Mouse (Mus musculus) limb, embryonic 13.5 days (tissue): ENCODE data around the gene Rapgef5. TPM values are rescaled to one million over a fixed set of nuclear protein-coding genes. Genes with fewer than 3 reads are reported as not detected.
A peak's percentile ranks its signal among the peaks of the same experiment; 100 is the strongest.

Experiments used
- ATAC-seq: fragments of 200-750 bp; cut with Nextera tagmentation; 2 replicates; pipeline ENCODE4 v1.8.0; 2017; ENCODE audit warnings: low read depth, moderate number of reproducible peaks, moderate TSS enrichment; ENCODE audit not compliant: low FRiP score
- H3K27ac ChIP-seq: fragments of 300-500 bp; sonication (generic); 2 replicates; pipeline ENCODE4 v1.5.1; 2015; ENCODE audit warnings: inconsistent platforms, mild to moderate bottlenecking, moderate library complexity
- H3K27me3 ChIP-seq: fragments of 300-500 bp; sonication (generic); 2 replicates; pipeline ENCODE4 v1.6.1; 2015; ENCODE audit warnings: mild to moderate bottlenecking, inconsistent platforms
- H3K36me3 ChIP-seq: fragments of 300-500 bp; sonication (generic); 2 replicates; pipeline ENCODE4 v1.6.1; 2015; ENCODE audit warnings: inconsistent platforms, mild to moderate bottlenecking, moderate library complexity
- H3K4me1 ChIP-seq: fragments of 300-500 bp; sonication (generic); 2 replicates; pipeline ENCODE4 v1.6.1; 2015; ENCODE audit warnings: inconsistent platforms
- H3K4me2 ChIP-seq: fragments of 300-500 bp; sonication (generic); replicated peaks from 2 replicates; pipeline ENCODE4 v1.6.1; 2015; ENCODE audit warnings: inconsistent platforms, mild to moderate bottlenecking, moderate library complexity
- H3K4me3 ChIP-seq: fragments of 300-500 bp; sonication (generic); 2 replicates; pipeline ENCODE4 v1.5.1; 2015; ENCODE audit warnings: moderate library complexity, mild to moderate bottlenecking, inconsistent platforms
- H3K9ac ChIP-seq: fragments of 300-500 bp; sonication (generic); 2 replicates; pipeline ENCODE4 v1.6.1; 2015; ENCODE audit warnings: mild to moderate bottlenecking, inconsistent platforms
- H3K9me3 ChIP-seq: fragments of 300-500 bp; sonication (generic); 2 replicates; pipeline ENCODE4 v1.6.1; 2016; ENCODE audit warnings: inconsistent platforms
- WGBS: fragments of 180-500 bp; shearing (Covaris S2); methylation state at CpG from one replicate; pipeline ENCODE4 v1.1.7; 2015; 5-methylcytosine and 5-hydroxymethylcytosine counted together
- polyA plus RNA-seq: library from polyadenylated mRNA; unstranded; fragments of >200 nt; fragmentation: Nextera tagmentation; extraction: Ambion mirVana; gene quantifications from 2 replicates; pipeline ENCODE4 v1.2.1, GENCODE M21; 2015

Rapgef5 gene
- polyA plus RNA-seq = 7.5 and 7.6 TPM in 2 replicates

DNA sequence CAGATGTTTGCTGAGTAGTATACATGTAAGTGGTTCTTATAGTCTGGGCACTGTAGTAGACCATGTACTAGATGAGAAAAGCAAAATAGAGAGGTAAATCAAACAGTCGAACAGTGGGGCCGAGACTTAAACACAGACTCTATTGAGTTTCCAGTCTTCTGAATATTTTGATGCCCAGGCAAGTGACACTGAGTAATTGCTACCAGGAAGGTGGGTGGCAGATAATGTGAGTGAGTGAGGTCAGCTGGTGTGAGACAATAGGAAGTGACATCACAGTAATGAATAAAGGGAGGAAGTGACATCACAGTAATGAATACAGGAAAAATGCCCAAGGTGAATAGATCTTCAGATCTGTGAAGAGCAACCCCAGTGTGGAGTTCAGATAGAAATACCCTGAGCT lies at the start of gene Rapgef5:
Gene Rapgef5 (plus strand): TSS at position 301 of the 400 bp plus-strand sequence.
- Histone ChIP-seq H3K9ac (no peak within 1 kb of the TSS), H3K27me3 (peaks cover 4% of the 10 kb centered on the region; the same call in 1 of the 2 replicates), H3K4me1 (no peaks in the 10 kb centered on the region), H3K4me3 (no peak within 1 kb of the TSS), H3K4me2 (no peak within 1 kb of the TSS), H3K9me3 (no peaks in the 10 kb centered on the region), H3K36me3 (no peaks in the 10 kb centered on the region), H3K27ac (no peak within 1 kb of the TSS)
- WGBS = 89% methylated on average over 2 of the region's 2 CpGs
- no peak for ATAC-seq

DNA sequence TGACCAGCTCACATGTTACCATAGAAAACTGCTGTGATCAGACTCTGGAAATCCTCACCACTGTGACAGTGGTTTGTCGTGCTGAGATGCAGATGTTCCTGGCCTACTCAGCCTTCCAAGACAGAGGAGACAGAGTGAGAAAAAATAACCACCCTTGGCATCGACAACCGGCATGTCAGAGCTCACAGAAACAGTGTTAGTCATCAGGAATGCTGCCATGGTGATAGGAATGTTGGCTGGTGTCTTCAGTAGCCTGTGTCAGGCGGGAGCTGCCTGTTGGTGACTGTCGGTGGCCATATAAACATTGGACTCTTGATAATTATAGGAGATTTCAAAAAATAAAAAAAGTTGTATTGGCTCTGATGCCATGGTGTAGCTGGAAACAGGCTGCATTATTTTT lies 48.0 kb upstream of the Rapgef5 start:
- no peak overlapping the region for H3K9ac ChIP-seq
- H3K27me3 ChIP-seq = no peaks in the 10 kb centered on the region
- H3K9me3 ChIP-seq = no peaks in the 10 kb centered on the region
- no peak overlapping the region for H3K4me3 ChIP-seq
- H3K4me2 ChIP-seq = no peak overlapping the region
- H3K4me1 ChIP-seq = no peaks in the 10 kb centered on the region
- 66% methylated on average over 5 of the region's 5 CpGs for WGBS
- no peaks in the 10 kb centered on the region for H3K36me3 ChIP-seq
- no peak for ATAC-seq
- no peak overlapping the region for H3K27ac ChIP-seq

DNA sequence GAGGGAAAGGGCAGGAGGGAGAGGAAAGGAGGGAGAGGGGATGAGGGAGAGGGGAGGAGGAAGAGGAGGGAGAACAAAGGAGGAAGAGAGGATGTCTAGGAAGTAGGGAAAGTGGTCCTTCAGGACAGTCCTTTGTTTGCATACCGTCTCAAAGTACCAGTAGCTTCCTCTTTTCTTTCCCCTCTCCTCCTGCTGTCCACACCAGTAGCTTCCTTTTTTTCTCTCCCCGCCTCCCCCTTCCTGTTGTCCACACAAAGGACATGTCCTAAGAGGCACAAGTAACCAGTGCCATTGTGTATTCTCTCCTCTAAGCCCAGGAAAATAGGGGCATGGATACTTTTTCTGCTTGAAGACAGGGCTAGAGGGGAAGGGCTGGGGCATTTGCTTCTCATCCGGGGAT lies 37.3 kb upstream of the Rapgef5 start:
- H3K9me3 ChIP-seq = no peaks in the 10 kb centered on the region
- WGBS = 71% methylated on average over 3 of the region's 3 CpGs

DNA sequence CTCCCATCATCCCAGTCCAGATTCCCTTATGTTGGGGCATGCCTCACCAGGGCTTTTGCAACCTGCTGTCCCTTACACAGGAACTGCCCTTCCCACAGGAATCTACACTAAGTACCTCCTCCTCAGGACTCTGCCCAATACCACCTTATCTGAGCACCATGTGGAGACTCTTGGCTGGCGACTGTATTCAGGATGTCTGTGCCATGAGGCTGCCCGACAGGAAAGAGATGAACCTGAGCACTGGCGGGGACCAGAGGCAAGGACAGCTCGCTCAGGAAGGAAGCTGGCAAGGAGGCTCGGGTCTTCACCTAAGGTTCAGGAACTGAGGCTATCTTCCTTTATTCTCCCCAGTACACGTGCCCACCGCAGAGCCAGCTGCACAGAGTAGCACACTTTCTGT lies 36.6 kb upstream of the Rapgef5 start:
- H3K4me3 ChIP-seq = no peak overlapping the region
- WGBS = 76% methylated on average over 7 of the region's 7 CpGs
- H3K27ac ChIP-seq = no peak overlapping the region
- ATAC-seq = no peak
- H3K4me1 ChIP-seq = no peaks in the 10 kb centered on the region
- no peak overlapping the region for H3K4me2 ChIP-seq
- H3K9ac ChIP-seq = no peak overlapping the region
- no peaks in the 10 kb centered on the region for H3K36me3 ChIP-seq
- no peaks in the 10 kb centered on the region for H3K9me3 ChIP-seq
- H3K27me3 ChIP-seq = no peaks in the 10 kb centered on the region

More for the DNA sequence above, 37.3 kb upstream of the Rapgef5 start:
- Histone ChIP-seq H3K4me2 (no peak overlapping the region), H3K36me3 (no peaks in the 10 kb centered on the region), H3K9ac (no peak overlapping the region), H3K27ac (no peak overlapping the region), H3K4me3 (no peak overlapping the region), H3K4me1 (no peaks in the 10 kb centered on the region), H3K27me3 (no peaks in the 10 kb centered on the region)
- no peak for ATAC-seq

DNA sequence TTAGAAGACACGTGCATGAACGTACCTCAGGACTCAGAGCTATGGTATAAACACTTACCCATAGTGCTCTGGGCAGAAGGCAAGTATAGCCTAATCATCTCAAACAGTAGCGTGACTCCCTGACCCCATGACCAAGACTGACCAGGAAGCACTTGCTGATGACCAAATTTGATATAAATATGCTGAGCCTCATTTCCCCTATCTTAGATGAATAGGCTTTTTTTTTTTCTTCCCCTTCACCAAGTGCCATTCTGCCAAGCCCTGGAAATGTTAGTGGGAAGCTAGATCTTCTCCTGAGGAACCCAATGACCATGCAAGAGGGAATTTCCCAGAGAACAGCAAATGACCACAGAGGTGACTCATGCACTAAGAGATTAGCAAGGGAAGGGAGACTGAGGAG lies 35.3 kb upstream of the Rapgef5 start:
- H3K9ac ChIP-seq = no peak overlapping the region
- WGBS = 87% methylated on average over 3 of the region's 3 CpGs
- no peak overlapping the region for H3K4me3 ChIP-seq
- H3K4me1 ChIP-seq = peaks cover 5% of the 10 kb centered on the region
- no peak for ATAC-seq
- H3K27ac ChIP-seq = no peak overlapping the region
- no peaks in the 10 kb centered on the region for H3K36me3 ChIP-seq
- H3K9me3 ChIP-seq = no peaks in the 10 kb centered on the region
- H3K4me2 ChIP-seq = no peak overlapping the region
- H3K27me3 ChIP-seq = no peaks in the 10 kb centered on the region

DNA sequence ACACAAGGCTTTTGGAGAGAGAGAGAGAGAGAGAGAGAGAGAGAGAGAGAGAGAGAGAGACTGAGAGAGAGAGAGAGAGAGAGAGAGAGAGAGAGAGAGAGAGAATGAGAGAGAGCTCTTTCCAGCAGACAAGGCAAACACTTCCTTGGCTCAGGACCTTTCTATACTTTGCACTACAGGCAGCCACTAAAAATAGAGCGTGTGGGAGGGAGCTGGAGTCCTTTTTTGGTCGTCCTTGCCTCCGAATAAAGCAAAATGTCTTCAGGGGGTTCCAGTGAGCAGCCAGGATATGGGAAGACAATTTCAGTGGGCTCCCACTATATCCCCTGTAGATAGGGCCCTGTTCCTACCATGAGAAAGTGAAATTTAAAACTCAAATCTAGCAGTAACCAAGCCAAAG lies 33.6 kb upstream of the Rapgef5 start:
- Histone ChIP-seq H3K36me3 (no peaks in the 10 kb centered on the region), H3K4me2 (no peak overlapping the region), H3K9ac (no peak overlapping the region), H3K9me3 (no peaks in the 10 kb centered on the region), H3K27ac (no peak overlapping the region), H3K4me1 (peaks cover 22% of the 10 kb centered on the region), H3K27me3 (no peaks in the 10 kb centered on the region), H3K4me3 (no peak overlapping the region)
- WGBS = 31% methylated on average over 3 of the region's 3 CpGs
- ATAC-seq = no peak

DNA sequence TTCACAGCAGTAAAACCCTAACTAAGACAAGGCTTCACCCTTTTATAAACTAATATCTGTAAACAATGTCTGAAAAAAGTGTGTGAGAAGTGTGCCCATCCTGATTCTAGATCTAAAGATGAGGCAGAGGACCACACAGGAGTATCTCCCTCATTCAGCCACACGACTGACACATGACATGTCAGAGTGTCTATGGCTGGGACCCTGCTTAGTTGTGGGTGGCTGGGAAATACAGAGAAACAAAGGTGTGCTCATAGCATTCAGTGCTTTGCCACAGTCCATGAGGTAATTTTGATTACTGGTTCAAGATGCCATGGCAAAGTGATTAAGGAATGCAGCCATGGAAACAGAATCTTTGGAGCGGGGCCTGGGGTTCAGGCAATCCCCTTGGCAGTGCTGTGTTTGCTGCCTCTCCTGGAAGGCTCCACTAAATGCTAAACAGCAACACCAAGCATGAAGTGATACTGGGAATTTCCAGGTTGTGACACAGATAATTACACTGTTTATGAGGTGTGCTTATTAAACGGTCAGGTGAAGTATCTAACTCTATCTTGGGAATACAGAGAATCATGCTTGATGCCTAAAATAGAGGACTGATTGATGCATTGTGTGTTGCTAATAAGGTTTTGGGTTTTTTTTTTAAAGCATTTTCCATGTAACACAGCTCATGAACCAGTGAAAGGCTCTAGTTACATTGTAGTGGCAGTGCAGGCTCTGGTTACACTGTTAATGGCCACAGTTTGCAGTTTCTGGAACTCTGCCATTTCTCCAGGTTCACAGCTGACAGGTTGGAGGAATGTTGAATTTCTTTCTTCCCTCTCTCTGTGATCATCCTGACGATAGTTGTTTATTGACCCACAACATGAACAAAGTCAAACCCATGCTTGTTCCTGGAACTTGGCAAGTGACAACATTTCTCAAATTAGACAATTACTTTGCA lies 29.9 kb upstream of the Rapgef5 start:
- H3K4me1 ChIP-seq = peaks cover 29% of the 10 kb centered on the region
- no peaks in the 10 kb centered on the region for H3K36me3 ChIP-seq
- WGBS = 28% methylated on average over 4 of the region's 4 CpGs
- peak; percentile 80 for ATAC-seq
- H3K9ac ChIP-seq = no peak overlapping the region
- no peak overlapping the region for H3K4me3 ChIP-seq
- no peaks in the 10 kb centered on the region for H3K9me3 ChIP-seq
- no peaks in the 10 kb centered on the region for H3K27me3 ChIP-seq
- H3K4me2 ChIP-seq = peak overlapping the region; percentile 19; the same call in 1 of the 2 replicates
- peak overlapping the region; percentile 77 for H3K27ac ChIP-seq

DNA sequence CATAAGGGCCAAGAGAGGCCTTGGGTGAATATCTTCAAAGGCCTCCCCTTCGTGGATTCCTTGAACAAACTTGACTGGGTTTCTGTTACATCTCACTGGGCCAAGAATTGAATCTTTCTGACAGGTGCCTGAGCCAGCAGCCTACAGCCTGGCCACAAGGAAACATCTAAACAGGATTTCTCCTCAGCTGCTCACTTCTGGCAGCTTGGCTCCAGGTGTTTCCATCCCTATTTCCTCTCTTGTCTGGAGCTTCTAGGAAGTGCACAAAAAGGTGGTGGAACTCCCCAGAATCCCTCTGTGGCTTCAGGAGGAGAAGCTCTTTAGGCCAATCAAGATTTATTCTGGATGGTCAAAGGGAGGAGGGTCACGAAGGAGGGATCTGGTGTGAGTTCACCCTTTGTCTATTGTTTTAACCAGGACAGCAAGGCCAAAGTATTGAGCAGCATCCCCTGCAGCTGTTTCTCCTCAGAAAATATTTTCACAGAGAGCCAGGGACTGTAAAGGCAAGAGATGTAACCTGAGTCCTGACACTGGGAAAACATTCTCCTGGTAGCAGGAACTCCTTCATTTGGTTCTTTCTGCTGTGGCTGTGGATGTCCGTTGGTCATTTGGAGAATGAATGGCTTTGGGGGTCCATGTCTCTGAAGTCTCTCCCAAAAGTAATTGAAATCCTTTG lies 19.6 kb upstream of the Rapgef5 start:
- Histone ChIP-seq H3K27me3 (no peaks in the 10 kb centered on the region), H3K36me3 (no peaks in the 10 kb centered on the region), H3K9ac (no peak overlapping the region), H3K4me3 (no peak overlapping the region), H3K9me3 (no peaks in the 10 kb centered on the region), H3K4me2 (no peak overlapping the region), H3K27ac (no peak overlapping the region), H3K4me1 (peaks cover 7% of the 10 kb centered on the region; the same call in 1 of the 2 replicates)
- no peak for ATAC-seq
- 52% methylated on average over 3 of the region's 3 CpGs for WGBS

DNA sequence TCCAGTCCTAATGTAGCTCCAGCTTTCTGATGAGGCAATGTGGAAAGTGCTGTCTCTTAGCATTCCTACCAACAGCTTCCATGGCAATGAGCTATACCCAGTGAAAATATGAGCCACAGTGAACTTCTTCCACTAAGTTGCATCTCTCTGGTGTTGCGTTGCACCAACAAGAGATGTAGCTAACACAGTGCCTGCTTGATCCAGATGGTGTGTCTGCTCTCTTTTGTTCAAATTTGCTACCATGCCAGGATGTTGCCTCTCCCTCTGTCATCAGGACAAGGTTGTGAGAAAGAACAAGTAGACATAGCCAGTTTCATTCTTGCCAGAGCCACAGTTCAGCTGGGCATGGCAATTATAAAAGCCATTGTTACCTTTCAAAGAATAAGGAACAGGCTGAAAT lies 18.9 kb upstream of the Rapgef5 start:
- Histone ChIP-seq H3K9me3 (no peaks in the 10 kb centered on the region), H3K4me2 (no peak overlapping the region), H3K36me3 (no peaks in the 10 kb centered on the region), H3K4me1 (peaks cover 7% of the 10 kb centered on the region; the same call in 1 of the 2 replicates), H3K27me3 (no peaks in the 10 kb centered on the region), H3K9ac (no peak overlapping the region), H3K4me3 (no peak overlapping the region), H3K27ac (no peak overlapping the region)
- no peak for ATAC-seq
- 90% methylated on average over 1 of the region's 1 CpGs for WGBS

DNA sequence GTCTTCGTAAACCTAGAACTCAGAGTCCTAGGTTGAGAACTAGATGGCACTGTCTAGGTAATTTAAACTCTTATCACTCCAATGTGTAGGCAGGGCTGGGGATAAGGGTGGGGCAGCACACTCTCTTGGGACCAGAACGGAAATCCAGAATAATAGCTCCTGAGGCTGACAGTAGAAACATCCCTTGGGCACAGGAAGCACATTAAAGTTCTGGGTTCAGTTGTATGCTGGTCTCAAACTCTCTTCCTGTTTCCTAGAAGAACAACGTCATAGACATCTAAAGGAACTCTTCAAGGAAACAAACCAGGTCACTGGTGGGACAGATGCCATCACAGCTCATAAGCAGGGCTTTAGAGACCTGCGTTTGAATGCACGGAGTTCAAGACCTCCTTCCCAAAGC lies 17.0 kb upstream of the Rapgef5 start:
- ATAC-seq = no peak
- Histone ChIP-seq H3K27ac (no peak overlapping the region), H3K4me1 (peaks cover 7% of the 10 kb centered on the region; the same call in 1 of the 2 replicates), H3K4me3 (no peak overlapping the region), H3K9me3 (no peaks in the 10 kb centered on the region; the same call in 1 of the 2 replicates), H3K36me3 (no peaks in the 10 kb centered on the region), H3K4me2 (no peak overlapping the region), H3K27me3 (no peaks in the 10 kb centered on the region), H3K9ac (no peak overlapping the region)
- 82% methylated on average over 5 of the region's 5 CpGs for WGBS

DNA sequence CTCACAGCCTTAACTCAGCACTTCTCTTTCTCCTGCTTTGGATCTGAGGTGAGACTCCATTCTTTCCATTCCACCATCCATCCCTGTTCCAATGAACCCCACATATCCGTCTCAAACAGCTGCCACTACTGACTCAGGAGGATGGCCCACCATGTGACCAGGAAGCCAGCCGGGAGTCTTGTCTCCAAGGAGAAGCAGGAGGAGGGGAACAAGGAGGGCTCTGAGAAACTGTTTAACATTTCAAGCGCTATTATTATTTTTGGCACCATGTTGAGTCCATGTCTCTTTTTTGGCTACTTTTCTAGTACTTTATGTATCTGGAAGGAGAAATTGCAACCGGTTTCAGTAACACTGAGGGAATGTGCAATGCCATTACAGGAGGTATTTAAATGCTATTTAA lies 15.1 kb upstream of the Rapgef5 start:
- Histone ChIP-seq H3K4me3 (no peak overlapping the region), H3K36me3 (no peaks in the 10 kb centered on the region), H3K4me1 (peaks cover 7% of the 10 kb centered on the region; the same call in 1 of the 2 replicates), H3K9me3 (no peaks in the 10 kb centered on the region; the same call in 1 of the 2 replicates), H3K27me3 (no peaks in the 10 kb centered on the region), H3K4me2 (no peak overlapping the region), H3K27ac (no peak overlapping the region), H3K9ac (no peak overlapping the region)
- no peak for ATAC-seq
- WGBS = 58% methylated on average over 4 of the region's 4 CpGs

DNA sequence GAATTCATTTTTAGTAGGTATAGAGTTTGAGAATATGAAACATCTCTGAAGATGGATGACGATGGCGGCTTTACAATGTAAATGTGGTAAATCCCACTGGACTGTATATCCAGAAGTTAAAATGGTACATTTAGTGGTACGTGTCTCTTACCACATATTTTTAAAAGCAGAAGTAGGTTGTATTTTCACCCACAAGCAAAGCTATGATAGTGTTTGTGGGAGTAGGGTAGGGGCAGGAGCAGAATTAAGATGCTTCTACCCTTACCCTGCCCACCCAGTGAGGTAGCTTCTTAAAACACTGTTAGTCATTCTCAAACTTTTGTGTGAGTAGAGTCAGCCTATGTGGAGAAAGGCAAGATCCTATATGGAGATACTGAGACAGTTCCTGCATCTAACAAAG lies 13.4 kb upstream of the Rapgef5 start:
- Histone ChIP-seq H3K27me3 (no peaks in the 10 kb centered on the region), H3K4me2 (no peak overlapping the region), H3K36me3 (no peaks in the 10 kb centered on the region), H3K27ac (no peak overlapping the region), H3K4me3 (no peak overlapping the region), H3K9me3 (no peaks in the 10 kb centered on the region; the same call in 1 of the 2 replicates), H3K4me1 (peaks cover 2% of the 10 kb centered on the region; the same call in 1 of the 2 replicates), H3K9ac (no peak overlapping the region)
- 92% methylated on average over 3 of the region's 3 CpGs for WGBS
- no peak for ATAC-seq
